Mouse (Mus musculus) layer of hippocampus, adult 2 months (tissue): ENCODE measurements around the gene Jdp2. TPM values are rescaled to one million over a fixed set of nuclear protein-coding genes. Genes with fewer than 3 reads are reported as not detected.
A peak's percentile ranks its signal among the peaks of the same experiment; 100 is the strongest.

ENCODE experiments used
- DNase-seq, 2 experiments: peaks; one replicate each; pipeline ENCODE4 v3.0.0; 2022; ENCODE audit warnings: low spot score in 2 of 2
- H3K27ac ChIP-seq: fragments of 200-600 bp; 2 replicates; pipeline ENCODE4 v1.8.1; 2022
- H3K4me3 ChIP-seq: fragments of 200-600 bp; 2 replicates; pipeline ENCODE4 v1.8.1; 2022; ENCODE audit warnings: mild to moderate bottlenecking
- CTCF ChIP-seq: fragments of 200-600 bp; conservative IDR thresholded peaks from 2 replicates; pipeline ENCODE4 v1.8.1; 2022; ENCODE audit warnings: antibody characterized with exemption, mild to moderate bottlenecking, moderate library complexity
- total RNA-seq, 2 experiments: library from RNA; stranded (reverse); gene quantifications; 2 replicates each; pipeline ENCODE4 v1.2.3; 2021

Gene Jdp2
- total RNA-seq, 2 experiments from 2014 or later = 48.2 to 49.5 TPM

GRCm38 (mm10) chr12:85581261-85582066 is 17.4 kb upstream of the Jdp2 start:
- no peak for DNase-seq
- no peak overlapping the region for H3K4me3 ChIP-seq
- TF ChIP-seq CTCF = no peak
- no peak overlapping the region; the same call in 1 of the 2 replicates for H3K27ac ChIP-seq

GRCm38 (mm10) chr12:85582067-85582316 is 16.8 kb upstream of the Jdp2 start:
- no peak for DNase-seq
- H3K4me3 ChIP-seq = no peak overlapping the region
- TF ChIP-seq CTCF = no peak
- no peak overlapping the region for H3K27ac ChIP-seq

GRCm38 (mm10) chr12:85585761-85586258 is 13.0 kb upstream of the Jdp2 start:
- Histone ChIP-seq H3K27ac (0 out of 2 replicates have a peak overlapping the region, but pooled peaks have one; percentile 1), H3K4me3 (no peak overlapping the region)
- DNase-seq = no peak
- TF ChIP-seq CTCF = no peak

GRCm38 (mm10) chr12:85589870-85590382 is 8.9 kb upstream of the Jdp2 start:
- Histone ChIP-seq H3K27ac (no peak overlapping the region), H3K4me3 (no peak overlapping the region)
- TF ChIP-seq CTCF = no peak
- DNase-seq = no peak

- DNase-seq = no peak
- TF ChIP-seq CTCF = no peak
- Histone ChIP-seq H3K27ac (no peak overlapping the region), H3K4me3 (no peak overlapping the region)
Measured at GRCm38 (mm10) chr12:85592943-85593342, 5.9 kb upstream of the Jdp2 start.

GRCm38 (mm10) chr12:85594390-85594789 is 4.4 kb upstream of the Jdp2 start:
- Histone ChIP-seq H3K4me3 (no peak overlapping the region), H3K27ac (no peak overlapping the region)
- no peak for TF ChIP-seq CTCF
- no peak for DNase-seq

- Histone ChIP-seq H3K27ac (peak overlapping the region; percentile 99), H3K4me3 (peak overlapping the region; percentile 96)
- no peak for DNase-seq
- no peak for TF ChIP-seq CTCF
Measured at GRCm38 (mm10) chr12:85598053-85598452, 774 bp upstream of the Jdp2 start.

GRCm38 (mm10) chr12:85599478-85600152 is 788 bp downstream of the Jdp2 start:
- DNase-seq = peak in 1 of 2 experiments; percentile 54
- Histone ChIP-seq H3K4me3 (peak overlapping the region; percentile 96), H3K27ac (peak overlapping the region; percentile 99)
- TF ChIP-seq CTCF = no peak

GRCm38 (mm10) chr12:85600637-85601036 is 1.8 kb downstream of the Jdp2 start:
- no peak for TF ChIP-seq CTCF
- Histone ChIP-seq H3K27ac (peak overlapping the region; percentile 99), H3K4me3 (peak overlapping the region; percentile 96)
- no peak for DNase-seq

GRCm38 (mm10) chr12:85601531-85601930 is 2.7 kb downstream of the Jdp2 start:
- no peak for DNase-seq
- Histone ChIP-seq H3K27ac (peak overlapping the region; percentile 99), H3K4me3 (peak overlapping the region; percentile 96)
- TF ChIP-seq CTCF = no peak

GRCm38 (mm10) chr12:85602153-85602552 is 3.3 kb downstream of the Jdp2 start:
- Histone ChIP-seq H3K4me3 (peak overlapping the region; percentile 96; the same call in 1 of the 2 replicates), H3K27ac (peak overlapping the region; percentile 99)
- no peak for DNase-seq
- no peak for TF ChIP-seq CTCF

GRCm38 (mm10) chr12:85602811-85603210 is 4.0 kb downstream of the Jdp2 start:
- TF ChIP-seq CTCF = no peak
- no peak for DNase-seq
- Histone ChIP-seq H3K4me3 (no peak overlapping the region), H3K27ac (peak overlapping the region; percentile 99)

- Histone ChIP-seq H3K27ac (peak overlapping the region; percentile 99), H3K4me3 (peak overlapping the region; percentile 4; the same call in 1 of the 2 replicates)
- peak in 1 of 2 experiments; percentile 52 for DNase-seq
- TF ChIP-seq CTCF = no peak
Measured at GRCm38 (mm10) chr12:85603767-85604166, 4.9 kb downstream of the Jdp2 start.
